Mouse (Mus musculus) midbrain, embryonic 10.5 days (tissue): ENCODE measurements around the gene Tnfaip8l3. TPM values are rescaled to one million over a fixed set of nuclear protein-coding genes. Genes with fewer than 3 reads are reported as not detected.
"Not testable (repeated sequence)": the region's sequence is repeated elsewhere in the genome, so short reads cannot be mapped to it uniquely, and the experiment has no call there.

Experiments
- DNase-seq: peaks from one replicate; pipeline ENCODE4 v3.0.0-alpha.2; 2017; ENCODE audit warnings: low spot score
- H3K27ac ChIP-seq: fragments of 300-500 bp; sonication (generic); replicated peaks from 2 replicates; pipeline ENCODE4 v1.5.1; 2016; ENCODE audit warnings: mild to moderate bottlenecking
- H3K27me3 ChIP-seq: fragments of 300-500 bp; sonication (generic); 2 replicates; pipeline ENCODE4 v1.6.1; 2016; ENCODE audit warnings: low read depth, mild to moderate bottlenecking; ENCODE audit not compliant: poor library complexity, severe bottlenecking
- H3K36me3 ChIP-seq: fragments of 300-500 bp; sonication (generic); 2 replicates; pipeline ENCODE4 v1.6.1; 2016; ENCODE audit warnings: mild to moderate bottlenecking, moderate library complexity
- H3K4me1 ChIP-seq: fragments of 300-500 bp; sonication (generic); 2 replicates; pipeline ENCODE4 v1.6.1; 2016
- H3K4me3 ChIP-seq: fragments of 300-500 bp; sonication (generic); 2 replicates; pipeline ENCODE4 v1.5.1; 2016; ENCODE audit warnings: mild to moderate bottlenecking, moderate library complexity
- H3K9me3 ChIP-seq: fragments of 300-500 bp; sonication (generic); replicated peaks from 2 replicates; pipeline ENCODE4 v1.6.1; 2016; ENCODE audit warnings: mild to moderate bottlenecking
- WGBS: fragments of 180-500 bp; shearing (Covaris S2); methylation state at CpG from one replicate; pipeline ENCODE4 v1.1.7; 2016; 5-methylcytosine and 5-hydroxymethylcytosine counted together
- polyA plus RNA-seq: library from polyadenylated mRNA; unstranded; fragments of >200 nt; fragmentation: Nextera tagmentation; extraction: Ambion mirVana; gene quantifications from 2 replicates; pipeline ENCODE4 v1.2.1, GENCODE M21; 2016

Tnfaip8l3 gene
- polyA plus RNA-seq, 1 experiment from 2014 or later: 0.37 TPM

DNA sequence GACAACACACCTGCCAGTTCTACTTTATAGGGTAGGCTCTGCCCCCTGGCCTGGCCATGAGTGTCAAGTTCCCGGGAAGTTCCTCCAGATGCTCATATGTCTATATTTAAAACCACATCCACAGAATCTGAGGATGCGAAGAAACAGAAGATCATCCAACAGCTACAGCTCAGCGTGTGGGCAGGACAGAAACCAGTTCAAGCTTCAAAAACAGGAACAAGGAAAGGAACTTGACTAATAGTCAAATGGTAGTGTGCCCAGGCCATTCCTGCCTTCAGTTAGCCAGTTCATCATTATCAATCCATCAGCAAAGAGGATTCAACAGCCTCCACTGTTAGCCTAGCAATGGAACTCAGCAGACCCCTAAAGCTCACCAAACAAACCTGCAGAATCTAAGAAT is 4.5 kb downstream of the Tnfaip8l3 start:
- no peak for DNase-seq
- Histone ChIP-seq H3K4me1 (peaks cover 15% of the 10 kb centered on the region), H3K27me3 (peaks cover 23% of the 10 kb centered on the region), H3K9me3 (no peaks in the 10 kb centered on the region), H3K27ac (no peak overlapping the region), H3K4me3 (no peak overlapping the region), H3K36me3 (no peaks in the 10 kb centered on the region)
- WGBS: 87% methylated on average over 3 of the region's 3 CpGs

DNA sequence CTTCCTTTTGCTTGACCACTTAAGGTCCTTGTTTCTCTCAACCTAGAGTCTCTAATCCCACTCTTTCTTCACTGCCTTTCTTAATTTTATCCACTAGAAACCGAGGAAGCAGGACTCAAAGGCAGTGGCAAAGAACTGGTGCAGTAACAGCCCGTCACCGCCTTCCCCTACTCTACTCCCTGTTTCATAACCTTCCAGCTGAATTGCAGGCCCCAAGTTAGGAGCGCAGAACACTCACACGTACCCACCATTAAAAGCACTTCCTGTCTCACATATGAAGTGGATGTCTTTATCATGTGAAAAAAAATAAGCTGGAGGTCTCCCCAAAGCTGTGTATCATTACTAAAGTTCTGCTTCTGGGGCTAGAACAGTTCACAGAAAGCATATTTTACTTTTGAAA is 6.5 kb downstream of the Tnfaip8l3 start:
- Histone ChIP-seq H3K27me3 (peaks cover 8% of the 10 kb centered on the region), H3K27ac (no peak overlapping the region), H3K4me3 (no peak overlapping the region), H3K4me1 (no peaks in the 10 kb centered on the region), H3K9me3 (no peaks in the 10 kb centered on the region), H3K36me3 (no peaks in the 10 kb centered on the region)
- no peak for DNase-seq
- 86% methylated on average over 5 of the region's 5 CpGs for WGBS

DNA sequence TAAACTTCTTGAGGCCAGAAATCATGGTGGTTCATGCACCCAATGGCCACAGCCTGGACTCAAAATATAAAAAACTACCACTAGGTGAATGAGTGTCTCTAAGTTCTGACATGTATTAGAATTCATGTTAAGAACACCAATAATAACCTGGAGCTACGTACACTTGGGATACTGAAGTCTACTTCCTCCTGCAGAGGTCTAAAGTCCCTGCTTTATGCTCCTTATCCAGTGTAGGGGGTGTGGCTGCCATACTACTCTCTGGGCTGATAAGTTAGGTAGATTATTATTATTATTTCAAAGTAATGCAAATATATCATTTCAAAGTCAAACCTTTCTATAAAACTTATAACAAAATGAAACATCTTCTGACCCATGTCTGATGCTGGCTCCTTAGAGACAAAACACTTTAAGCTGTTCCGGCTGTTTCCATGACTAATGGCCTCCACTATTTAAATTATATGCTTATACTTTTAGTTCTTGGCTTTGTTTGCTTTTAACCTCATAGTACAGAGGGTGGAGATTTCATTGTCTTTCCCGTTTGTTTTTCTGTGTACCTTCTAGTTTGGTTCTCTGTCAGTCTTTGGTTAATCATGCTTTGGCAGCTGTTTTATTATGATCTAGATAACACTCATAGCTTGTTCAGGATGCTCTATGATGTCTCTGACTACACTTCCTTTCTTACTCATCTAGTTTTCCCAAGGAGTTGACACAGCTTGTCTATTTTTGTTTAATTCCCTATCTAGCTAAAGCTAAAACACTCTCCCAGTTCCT is 16.7 kb downstream of the Tnfaip8l3 start:
- no peaks in the 10 kb centered on the region for H3K27me3 ChIP-seq
- no peak overlapping the region for H3K27ac ChIP-seq
- no peaks in the 10 kb centered on the region for H3K36me3 ChIP-seq
- WGBS: 91% methylated on average over 3 of the region's 3 CpGs
- DNase-seq: no peak
- H3K4me1 ChIP-seq: no peaks in the 10 kb centered on the region
- H3K4me3 ChIP-seq: no peak overlapping the region
- H3K9me3 ChIP-seq: no peaks in the 10 kb centered on the region

DNA sequence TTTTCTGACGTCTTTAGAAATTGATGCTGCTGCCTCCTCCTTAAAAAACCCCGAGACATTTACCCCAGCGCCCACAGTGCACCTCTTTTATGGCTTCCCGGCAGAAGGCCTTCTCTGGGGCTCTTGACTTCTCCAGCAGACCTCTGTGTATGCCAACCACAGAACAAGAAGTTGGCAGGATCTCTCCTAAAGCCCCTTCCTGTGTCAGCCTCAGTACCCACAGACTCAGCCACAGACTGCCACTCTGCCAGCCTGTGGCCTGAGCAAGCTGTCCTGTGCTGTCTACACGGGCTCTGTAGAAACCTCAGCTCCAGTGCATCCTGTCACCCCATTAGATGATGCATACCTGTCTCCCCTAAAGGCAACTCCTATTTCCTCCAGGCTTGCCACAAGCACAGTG is 19.2 kb downstream of the Tnfaip8l3 start:
- DNase-seq: no peak
- H3K9me3 ChIP-seq: no peaks in the 10 kb centered on the region
- H3K27ac ChIP-seq: no peak overlapping the region
- no peaks in the 10 kb centered on the region for H3K27me3 ChIP-seq
- H3K4me1 ChIP-seq: no peaks in the 10 kb centered on the region
- no peak overlapping the region for H3K4me3 ChIP-seq
- H3K36me3 ChIP-seq: no peaks in the 10 kb centered on the region
- 84% methylated on average over 5 of the region's 5 CpGs for WGBS

DNA sequence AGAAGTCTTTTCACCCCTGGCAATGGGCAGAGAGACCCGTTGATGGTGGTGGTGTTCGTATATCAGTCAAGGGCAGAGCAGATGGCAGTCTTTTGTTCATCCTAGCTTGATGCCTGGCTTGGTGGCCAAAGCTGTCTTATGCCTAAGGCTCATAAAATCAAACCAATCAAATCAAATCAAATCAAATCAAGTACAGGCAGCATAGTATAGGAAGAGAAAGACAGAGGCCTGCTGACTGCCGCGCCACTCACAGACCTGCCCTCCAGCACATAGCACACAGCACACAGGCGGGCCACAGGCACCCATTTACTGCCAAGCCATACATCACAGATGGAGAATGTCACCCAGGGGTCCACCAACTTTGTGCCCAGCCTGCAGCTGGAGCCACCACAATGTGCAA is 25.1 kb downstream of the Tnfaip8l3 start:
- H3K4me3 ChIP-seq: no peak overlapping the region
- H3K36me3 ChIP-seq: no peaks in the 10 kb centered on the region
- WGBS: 95% methylated on average over 5 of the region's 5 CpGs
- H3K4me1 ChIP-seq: peaks cover 6% of the 10 kb centered on the region; the same call in 1 of the 2 replicates
- no peak overlapping the region for H3K27ac ChIP-seq
- no peaks in the 10 kb centered on the region for H3K27me3 ChIP-seq
- H3K9me3 ChIP-seq: no peaks in the 10 kb centered on the region
- no peak for DNase-seq

DNA sequence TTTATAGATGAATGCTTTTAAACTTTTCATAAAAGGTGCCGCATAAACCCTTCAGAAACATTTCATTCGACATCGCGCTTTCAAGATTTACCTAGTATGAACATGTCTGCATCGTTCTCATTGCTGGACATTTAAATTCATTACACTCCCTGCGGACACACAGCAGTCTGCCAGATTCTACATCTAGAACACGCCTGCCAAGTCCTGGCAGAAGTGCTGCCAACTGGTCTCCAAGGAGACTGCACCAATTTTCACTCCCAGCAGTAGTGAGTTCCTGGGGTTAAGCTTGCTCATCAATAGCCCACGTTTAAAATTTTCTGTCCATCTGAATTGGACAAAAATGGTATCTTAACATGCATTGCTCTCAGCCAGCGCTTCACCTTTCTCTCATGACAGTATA is 30.5 kb downstream of the Tnfaip8l3 start:
- DNase-seq: no peak
- WGBS: 81% methylated on average over 9 of the region's 9 CpGs
- Histone ChIP-seq H3K27me3 (no peaks in the 10 kb centered on the region), H3K27ac (no peak overlapping the region), H3K36me3 (no peaks in the 10 kb centered on the region), H3K4me1 (peaks cover 6% of the 10 kb centered on the region; the same call in 1 of the 2 replicates), H3K4me3 (no peak overlapping the region), H3K9me3 (no peaks in the 10 kb centered on the region)

DNA sequence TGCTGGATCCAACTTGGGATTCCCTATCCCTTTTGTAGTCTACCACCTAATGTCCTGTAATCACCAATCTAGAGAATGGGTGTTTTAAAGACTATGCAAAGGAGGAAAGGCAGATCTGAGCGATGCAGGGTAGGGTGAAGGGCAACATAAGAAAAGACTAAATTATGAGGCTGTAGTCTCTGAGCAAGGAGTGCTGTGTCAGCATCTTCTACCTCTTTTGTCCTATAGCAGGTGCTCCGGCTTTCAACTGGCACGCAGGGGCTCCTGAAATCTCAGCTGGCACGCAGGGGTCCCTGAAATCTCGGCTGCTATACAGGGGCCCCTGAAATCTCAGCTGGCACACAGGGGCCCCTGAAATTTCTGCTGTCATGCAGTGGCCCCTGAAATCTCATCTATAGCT is 33.5 kb downstream of the Tnfaip8l3 start:
- Histone ChIP-seq H3K9me3 (no peaks in the 10 kb centered on the region), H3K4me1 (peaks cover 6% of the 10 kb centered on the region; the same call in 1 of the 2 replicates), H3K36me3 (no peaks in the 10 kb centered on the region), H3K27ac (no peak overlapping the region), H3K4me3 (no peak overlapping the region), H3K27me3 (no peaks in the 10 kb centered on the region)
- 84% methylated on average over 5 of the region's 5 CpGs for WGBS
- DNase-seq: no peak

DNA sequence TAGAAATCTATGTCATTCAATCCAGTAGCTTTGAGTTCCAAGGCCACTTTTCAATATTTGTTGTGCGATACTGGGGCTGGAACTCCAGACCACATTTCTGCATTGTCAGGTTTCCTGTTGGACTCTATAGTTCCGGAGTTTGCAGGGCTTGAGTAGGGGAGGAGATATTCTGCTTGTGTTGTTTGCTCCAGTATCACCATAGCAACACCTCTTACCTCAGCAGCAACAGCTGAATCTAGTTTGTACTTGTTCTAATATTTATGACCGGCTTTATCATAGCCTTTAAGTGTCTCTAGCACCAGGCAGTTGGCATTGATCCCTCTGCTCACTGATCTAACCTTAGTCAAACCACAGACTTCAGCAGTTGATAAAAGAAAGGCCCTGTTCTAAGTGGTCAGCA is 45.4 kb downstream of the Tnfaip8l3 start:
- H3K27ac ChIP-seq: no peak overlapping the region
- no peaks in the 10 kb centered on the region for H3K36me3 ChIP-seq
- no peaks in the 10 kb centered on the region for H3K27me3 ChIP-seq
- DNase-seq: no peak
- no peaks in the 10 kb centered on the region for H3K4me1 ChIP-seq
- 83% methylated on average over 3 of the region's 3 CpGs for WGBS
- H3K4me3 ChIP-seq: no peak overlapping the region
- H3K9me3 ChIP-seq: no peaks in the 10 kb centered on the region

DNA sequence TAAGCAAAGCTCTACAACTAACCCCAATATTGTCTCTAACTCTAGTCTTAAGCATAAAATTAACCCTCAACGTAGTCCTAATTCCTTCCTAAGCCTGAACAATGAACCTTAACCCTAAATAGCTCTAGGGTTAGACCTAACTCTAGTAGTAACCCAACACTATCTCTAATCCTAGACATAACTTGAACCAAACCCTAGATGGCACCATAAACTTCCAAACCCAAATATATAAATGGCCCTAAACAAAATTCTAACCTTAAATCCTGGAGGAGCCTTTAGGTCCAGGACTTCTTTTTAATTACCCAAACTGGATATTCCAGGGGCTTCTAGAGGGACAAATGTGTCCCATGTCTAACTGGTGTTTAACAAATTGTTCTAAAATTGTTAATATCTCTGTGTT is 73.7 kb downstream of the Tnfaip8l3 start:
- Histone ChIP-seq H3K9me3 (no peaks in the 10 kb centered on the region), H3K4me1 (no peaks in the 10 kb centered on the region), H3K27ac (no peak overlapping the region), H3K4me3 (no peak overlapping the region), H3K36me3 (no peaks in the 10 kb centered on the region), H3K27me3 (no peaks in the 10 kb centered on the region)
- DNase-seq: no peak
- 67% methylated on average over 1 of the region's 1 CpGs for WGBS

DNA sequence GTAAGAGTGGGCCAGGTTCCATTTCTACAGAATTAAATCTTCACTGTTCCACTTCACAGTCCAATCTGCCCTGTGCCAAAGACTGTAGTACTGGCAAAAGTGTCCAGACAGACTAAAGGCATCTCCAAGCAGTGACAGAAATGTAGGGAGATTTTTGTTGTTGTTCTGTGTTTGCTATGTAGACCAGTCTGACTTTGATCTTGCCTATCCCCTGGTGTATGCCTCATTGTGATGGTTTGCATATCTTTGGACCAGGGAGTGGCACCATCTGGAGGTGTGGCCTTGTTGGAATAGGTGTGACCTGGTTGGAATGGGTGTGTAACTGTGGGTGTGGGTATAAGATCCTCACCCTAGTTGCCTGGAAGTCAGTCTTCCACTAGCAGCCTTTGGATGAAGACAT is 75.6 kb downstream of the Tnfaip8l3 start:
- not testable (repeated sequence) for DNase-seq, H3K9me3 ChIP-seq, H3K27me3 ChIP-seq, H3K27ac ChIP-seq, H3K36me3 ChIP-seq, H3K4me3 ChIP-seq, H3K4me1 ChIP-seq

DNA sequence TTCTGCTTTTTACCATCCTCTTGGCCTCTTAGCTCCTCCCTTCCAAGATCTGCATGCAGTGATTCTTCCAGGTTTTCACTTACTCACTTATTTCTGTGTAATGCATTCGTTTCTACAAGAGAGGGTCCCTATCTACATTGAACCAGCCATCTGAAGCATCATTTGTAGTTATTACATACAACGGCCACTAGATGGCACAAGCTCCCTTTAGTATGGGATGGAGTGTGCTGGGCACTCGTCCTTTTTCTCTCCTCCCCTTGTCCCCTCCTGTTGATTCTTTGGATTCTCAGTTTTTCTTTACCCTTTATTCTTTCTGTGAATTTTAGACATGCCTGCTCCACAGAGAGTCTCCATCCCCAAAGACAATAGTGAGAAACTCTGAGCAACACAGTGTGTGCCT is 77.3 kb downstream of the Tnfaip8l3 start:
- no peaks in the 10 kb centered on the region for H3K4me1 ChIP-seq
- H3K4me3 ChIP-seq: no peak overlapping the region
- peak; percentile 21 for DNase-seq
- WGBS: 10% methylated on average over 3 of the region's 3 CpGs
- no peaks in the 10 kb centered on the region for H3K36me3 ChIP-seq
- H3K27me3 ChIP-seq: no peaks in the 10 kb centered on the region
- H3K27ac ChIP-seq: no peak overlapping the region
- H3K9me3 ChIP-seq: no peaks in the 10 kb centered on the region

DNA sequence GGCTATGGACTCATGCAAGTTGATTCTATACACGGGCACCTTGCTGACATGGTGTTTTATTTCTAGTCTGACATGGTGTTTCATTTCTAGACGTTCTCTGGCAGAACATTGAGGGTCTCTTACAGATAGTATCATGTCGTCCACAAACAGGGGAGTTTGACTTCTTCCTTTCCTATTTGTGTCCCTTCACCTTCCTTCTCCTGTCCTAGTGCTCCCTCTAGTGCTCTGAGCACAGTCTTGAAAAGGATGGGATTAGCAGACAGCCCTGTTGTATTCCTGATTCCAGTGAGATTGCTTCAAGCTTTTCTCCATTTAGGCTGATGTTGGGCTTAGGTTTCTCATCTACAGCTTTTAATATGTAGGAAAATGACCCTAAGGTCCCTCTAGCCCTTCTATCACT is 81.2 kb downstream of the Tnfaip8l3 start:
- no peaks in the 10 kb centered on the region for H3K36me3 ChIP-seq
- no peak overlapping the region for H3K27ac ChIP-seq
- 52% methylated on average over 3 of the region's 3 CpGs for WGBS
- no peaks in the 10 kb centered on the region for H3K9me3 ChIP-seq
- no peak for DNase-seq
- H3K4me3 ChIP-seq: no peak overlapping the region
- H3K27me3 ChIP-seq: no peaks in the 10 kb centered on the region
- H3K4me1 ChIP-seq: no peaks in the 10 kb centered on the region

DNA sequence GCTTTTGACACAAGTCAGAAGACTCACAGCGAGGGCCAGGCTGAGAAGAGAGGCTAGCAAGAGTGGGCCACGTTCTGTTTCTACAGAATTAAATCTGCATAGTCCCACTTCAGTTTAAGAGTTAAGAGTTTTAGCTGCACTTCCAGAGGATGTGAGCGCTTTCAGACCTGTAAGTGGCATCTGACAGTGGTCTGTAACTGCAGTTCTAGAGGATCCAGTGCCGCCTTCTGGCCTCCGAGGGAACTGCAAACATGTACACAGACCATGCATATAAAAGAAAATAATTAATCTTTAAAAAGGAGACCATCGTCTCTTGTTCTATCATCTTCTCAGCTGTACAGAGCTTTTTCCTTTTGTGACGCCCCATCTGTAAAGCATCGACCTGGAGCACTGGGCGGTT is 83.3 kb downstream of the Tnfaip8l3 start:
- Histone ChIP-seq H3K4me3 (no peak overlapping the region), H3K9me3 (no peaks in the 10 kb centered on the region), H3K27me3 (no peaks in the 10 kb centered on the region), H3K4me1 (no peaks in the 10 kb centered on the region), H3K36me3 (no peaks in the 10 kb centered on the region), H3K27ac (no peak overlapping the region)
- WGBS: 35% methylated on average over 9 of the region's 9 CpGs
- peak; percentile 59 for DNase-seq

DNA sequence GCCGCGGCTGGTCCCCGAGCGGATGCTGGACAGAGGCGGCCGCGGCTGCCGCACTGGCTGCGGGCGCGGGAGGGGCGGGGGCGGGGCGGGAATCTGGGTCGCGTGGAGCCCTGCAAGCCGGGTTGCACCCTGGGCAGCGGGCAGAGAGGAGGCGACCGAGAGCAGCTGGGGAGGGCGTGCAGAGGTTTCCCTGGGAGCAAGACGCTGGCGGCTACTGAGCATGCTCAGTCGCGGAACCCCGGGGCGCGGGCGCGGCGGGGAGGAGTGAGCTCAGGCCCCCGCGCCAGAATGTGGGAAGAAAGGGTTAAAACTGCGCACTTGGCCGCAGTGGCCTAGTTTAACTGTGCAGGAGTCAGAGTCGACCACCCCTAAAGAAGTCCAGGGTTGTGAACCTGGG is 93.1 kb downstream of the Tnfaip8l3 start, which contains the start of gene Elmod1:
Gene Elmod1 (minus strand): TSS at position 180 of the 397 bp plus-strand sequence.
- Histone ChIP-seq H3K4me3 (peak within 1 kb of the TSS; percentile 67), H3K27me3 (peaks cover 37% of the 10 kb centered on the region), H3K9me3 (no peaks in the 10 kb centered on the region), H3K36me3 (no peaks in the 10 kb centered on the region), H3K4me1 (peaks cover 17% of the 10 kb centered on the region), H3K27ac (peak within 1 kb of the TSS; percentile 77)
- under 1% methylated on average over 36 of the region's 36 CpGs for WGBS
- peak; percentile 79 for DNase-seq
